Mouse (Mus musculus) effector memory CD4-positive, alpha-beta T cell, adult 5 months (primary cell): ENCODE results near the gene Rps25. TPM values are rescaled to one million over a fixed set of nuclear protein-coding genes. Genes with fewer than 3 reads are reported as not detected.

Experiments used
- polyA plus RNA-seq: library from polyadenylated mRNA; unstranded; fragments of 100-300 nt; shearing (Covaris generic); gene quantifications from one replicate; pipeline ENCODE4 v1.2.1, GENCODE M21; 2017

Gene Rps25
- 1,991 TPM for polyA plus RNA-seq

GRCm38 (mm10) chr9:44406906-44407751 lies at the start of gene Rps25, which contains the start of gene Trappc4:
Rps25 (plus strand) TSS chr9:44407139.
Trappc4 (minus strand) TSS chr9:44407600.

DNA sequence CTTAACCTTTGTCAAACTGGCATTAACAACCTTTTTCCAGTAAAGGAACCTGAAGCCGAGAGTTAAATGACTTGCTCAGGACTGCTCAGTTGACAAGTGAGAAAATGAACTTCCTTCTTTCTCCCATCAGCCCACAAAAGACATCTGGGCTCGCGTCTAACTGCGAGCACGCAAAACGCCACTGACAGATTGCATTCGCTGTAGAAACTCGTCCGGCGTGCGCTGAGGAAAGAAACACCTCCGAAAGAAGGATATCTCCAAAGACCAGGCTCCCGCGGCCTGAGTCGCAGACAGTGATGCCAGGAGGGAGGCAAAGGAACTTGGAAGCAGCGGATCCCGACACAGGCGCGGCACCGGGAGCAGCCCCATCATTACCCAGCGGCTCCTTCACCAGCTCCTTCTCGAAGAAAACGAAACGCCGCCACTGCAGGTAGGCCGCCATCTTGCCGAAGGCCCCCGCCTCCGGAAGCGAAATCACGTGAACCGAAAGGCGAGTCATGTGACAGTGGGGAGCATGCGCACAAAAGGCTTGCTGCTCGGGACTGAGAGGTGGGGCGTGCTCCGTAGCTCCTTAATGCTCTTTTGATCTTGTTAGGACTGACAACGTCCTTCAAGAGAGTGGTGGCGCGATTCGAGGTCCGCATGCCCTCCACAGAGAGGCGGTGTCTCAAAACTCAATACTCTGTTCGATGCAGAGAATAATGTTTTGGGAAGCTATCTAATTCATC lies 45.6 kb upstream of the Rps25 start, which contains the start of gene Vps11:
Vps11 (minus strand) TSS at position 481 of the 728 bp plus-strand sequence.

DNA sequence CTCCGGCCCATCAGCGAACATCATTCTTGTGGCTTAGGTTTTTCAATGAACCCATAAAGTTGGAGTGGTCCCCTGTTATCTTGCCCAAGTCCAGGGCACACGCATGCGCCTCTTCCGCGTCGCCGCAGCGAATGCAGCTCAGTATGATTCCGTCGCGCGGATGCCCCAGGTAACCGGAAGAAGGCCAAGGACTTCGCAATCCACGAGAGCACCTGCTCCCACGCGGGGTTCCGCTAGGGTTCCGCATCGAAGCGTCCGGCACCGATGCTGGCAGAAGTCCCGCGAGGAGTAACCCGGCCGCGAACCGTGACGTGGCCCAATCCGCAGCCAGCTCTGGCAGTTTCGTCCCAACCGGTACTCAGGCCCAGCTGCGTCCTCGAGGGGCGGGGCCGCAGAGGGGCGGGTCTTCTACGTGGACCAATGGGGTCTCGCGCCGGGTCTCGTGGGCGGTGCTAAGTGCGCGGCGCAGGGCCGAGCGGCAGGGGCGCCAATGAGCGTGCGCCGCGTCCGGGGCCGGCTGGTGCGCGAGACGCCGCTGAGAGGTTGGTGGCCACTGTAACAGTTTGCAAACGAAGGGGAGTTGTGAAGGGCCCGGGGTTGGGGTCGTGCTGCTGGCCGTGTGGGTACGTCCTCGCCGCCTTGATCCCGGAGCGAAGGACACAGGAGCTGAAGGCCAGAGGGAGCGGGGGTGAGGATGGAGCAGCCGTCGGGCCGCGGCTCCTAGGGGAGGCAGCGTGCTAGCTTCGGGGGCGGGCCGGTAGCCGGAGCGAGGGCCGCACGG lies 27.7 kb upstream of the Rps25 start, which contains the start of gene Hyou1:
Hyou1 (plus strand) TSS at position 437 of the 781 bp plus-strand sequence.

DNA sequence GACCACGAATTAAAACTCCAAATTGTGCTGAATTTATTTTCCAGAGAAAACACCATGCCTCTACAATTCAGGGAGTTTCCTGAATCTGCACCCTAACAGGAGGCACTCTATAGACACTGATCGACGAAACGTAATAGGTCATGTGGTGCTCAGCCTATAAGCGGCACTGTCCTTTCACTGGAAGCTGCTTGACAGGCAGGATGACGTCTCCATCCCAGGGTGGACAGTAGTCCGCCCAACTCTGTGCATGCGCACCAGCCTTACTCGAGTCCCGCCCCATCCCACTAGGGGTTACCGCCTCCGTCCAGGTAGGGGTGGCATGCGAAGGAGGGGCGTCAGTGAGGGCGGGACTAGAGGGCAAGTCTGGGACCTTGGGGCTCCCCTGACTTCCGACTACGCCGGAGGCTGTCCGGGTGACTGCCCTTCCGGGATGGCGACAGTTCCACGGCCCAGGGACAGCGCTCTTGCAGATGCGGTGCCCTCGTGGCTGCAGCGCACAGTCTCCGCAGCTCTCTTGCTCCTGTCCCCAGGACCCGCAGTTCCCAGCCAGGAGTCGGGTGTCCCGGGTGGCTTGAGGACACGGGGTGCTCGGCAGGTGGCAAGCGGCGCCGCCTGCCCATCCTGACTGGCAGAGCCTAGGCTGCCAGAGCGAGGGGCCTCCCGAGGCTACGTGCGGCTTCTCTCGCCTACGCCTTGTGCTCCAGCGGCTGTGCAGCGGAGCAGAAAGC lies 10.1 kb upstream of the Rps25 start, which contains the start of gene Slc37a4:
Slc37a4 (plus strand) TSS at position 169 of the 728 bp plus-strand sequence.

GRCm38 (mm10) chr9:44418519-44419385 lies 11.8 kb downstream of the Rps25 start, which contains the start of gene Ccdc84:
Ccdc84 (minus strand) TSS chr9:44418569.

GRCm38 (mm10) chr9:44440961-44441360 lies 34.0 kb downstream of the Rps25 start, which contains the start of gene Foxr1:
Foxr1 (minus strand) TSS chr9:44441136.

GRCm38 (mm10) chr9:44454891-44455220 lies 47.9 kb downstream of the Rps25 start, which contains the start of gene Upk2:
Upk2 (minus strand) TSS chr9:44454976.

Other genes with a start within 250 kb of the Rps25 start
- 41.9 TPM for gene Cbl, start 173.1 kb upstream of the Rps25 start, polyA plus RNA-seq
- not detected for gene Ccdc153, start 166.5 kb upstream of the Rps25 start, polyA plus RNA-seq
- gene Pdzd3, start 155.7 kb upstream of the Rps25 start, polyA plus RNA-seq: 0.29 TPM
- gene Nlrx1, start 138.5 kb upstream of the Rps25 start, polyA plus RNA-seq: 5.8 TPM
- gene Abcg4, start 118.5 kb upstream of the Rps25 start, polyA plus RNA-seq: not detected
- 41.8 TPM for gene Hinfp, start 101.5 kb upstream of the Rps25 start, polyA plus RNA-seq
- 17.8 TPM for gene C2cd2l, start 86.9 kb upstream of the Rps25 start, polyA plus RNA-seq
- 10.2 TPM for gene Dpagt1, start 81.1 kb upstream of the Rps25 start, polyA plus RNA-seq
- gene H2afx, start 72.4 kb upstream of the Rps25 start, polyA plus RNA-seq: 51.5 TPM
- 16.5 TPM for gene Hmbs, start 62.9 kb upstream of the Rps25 start, polyA plus RNA-seq
- gene Vps11, start 45.5 kb upstream of the Rps25 start, polyA plus RNA-seq: 60.2 TPM
- 16.7 TPM for gene Hyou1, start 27.6 kb upstream of the Rps25 start, polyA plus RNA-seq
- 12.4 TPM for gene Slc37a4, start 10.3 kb upstream of the Rps25 start, polyA plus RNA-seq
- gene Trappc4, start 461 bp downstream of the Rps25 start, polyA plus RNA-seq: 84.5 TPM
- 44.7 TPM for gene Ccdc84, start 11.4 kb downstream of the Rps25 start, polyA plus RNA-seq
- 0.64 TPM for gene Foxr1, start 34.0 kb downstream of the Rps25 start, polyA plus RNA-seq
- not detected for gene Upk2, start 47.8 kb downstream of the Rps25 start, polyA plus RNA-seq
- 22.4 TPM for gene Bcl9l, start 75.7 kb downstream of the Rps25 start, polyA plus RNA-seq
- gene Cxcr5, start 154.7 kb downstream of the Rps25 start, polyA plus RNA-seq: 125 TPM
- gene Ddx6, start 197.8 kb downstream of the Rps25 start, polyA plus RNA-seq: 71.9 TPM